Mouse (Mus musculus): ENCODE data around the gene Golgb1. TPM values are rescaled to one million over a fixed set of nuclear protein-coding genes. Genes with fewer than 3 reads are reported as not detected.

Golgb1 gene
- total RNA-seq, 2 experiments from 2014 or later = 23.2 to 25.5 TPM

- no peak for DNase-seq
Measured at GRCm38 (mm10) chr16:36918505-36918904, 43.6 kb downstream of the Golgb1 start.

- no peak for DNase-seq
Measured at GRCm38 (mm10) chr16:36920410-36920809, 45.5 kb downstream of the Golgb1 start.

GRCm38 (mm10) chr16:36921067-36921613 lies 46.2 kb downstream of the Golgb1 start:
- DNase-seq = no peak

- no peak for DNase-seq
Measured at GRCm38 (mm10) chr16:36921980-36922379, 47.0 kb downstream of the Golgb1 start.

GRCm38 (mm10) chr16:36924312-36924711 lies 49.4 kb downstream of the Golgb1 start:
- no peak for DNase-seq

GRCm38 (mm10) chr16:36925351-36925750 lies 50.4 kb downstream of the Golgb1 start:
- DNase-seq = no peak

GRCm38 (mm10) chr16:36925797-36926196 lies 50.9 kb downstream of the Golgb1 start:
- no peak for DNase-seq

GRCm38 (mm10) chr16:36926514-36927447 lies 51.8 kb downstream of the Golgb1 start:
- no peak for DNase-seq

- DNase-seq = no peak
Measured at GRCm38 (mm10) chr16:36927495-36928105, 52.7 kb downstream of the Golgb1 start.

GRCm38 (mm10) chr16:36928106-36928500 lies 53.2 kb downstream of the Golgb1 start:
- DNase-seq = no peak

- DNase-seq = no peak
Measured at GRCm38 (mm10) chr16:36929216-36929615, 54.3 kb downstream of the Golgb1 start.

GRCm38 (mm10) chr16:36930231-36931136 lies 55.5 kb downstream of the Golgb1 start:
- no peak for DNase-seq

- DNase-seq = no peak
Measured at GRCm38 (mm10) chr16:36931381-36931780, 56.4 kb downstream of the Golgb1 start.

- no peak for DNase-seq
Measured at GRCm38 (mm10) chr16:36931976-36932375, 57.0 kb downstream of the Golgb1 start.

GRCm38 (mm10) chr16:36932546-36932945 lies 57.6 kb downstream of the Golgb1 start:
- no peak for DNase-seq

GRCm38 (mm10) chr16:36934131-36934840 lies 59.3 kb downstream of the Golgb1 start:
- no peak for DNase-seq

- DNase-seq = no peak
Measured at GRCm38 (mm10) chr16:36934841-36935620, 60.1 kb downstream of the Golgb1 start, which contains the start of gene Hcls1. Hcls1 (plus strand) TSS chr16:36934983.

- DNase-seq = no peak
Measured at GRCm38 (mm10) chr16:36935814-36936213, 60.9 kb downstream of the Golgb1 start.

GRCm38 (mm10) chr16:36941137-36941727 lies 66.3 kb downstream of the Golgb1 start:
- DNase-seq = no peak

- no peak for DNase-seq
Measured at GRCm38 (mm10) chr16:36941895-36942294, 67.0 kb downstream of the Golgb1 start.

Measured in gastrocnemius, postnatal 10 days (tissue).